Mouse (Mus musculus) frontal cortex, adult 2 months (tissue): ENCODE measurements around the gene Mapk8. TPM values are rescaled to one million over a fixed set of nuclear protein-coding genes. Genes with fewer than 3 reads are reported as not detected.
A peak's percentile ranks its signal among the peaks of the same experiment; 100 is the strongest.
"Not testable (repeated sequence)": the region's sequence is repeated elsewhere in the genome, so short reads cannot be mapped to it uniquely, and the experiment has no call there.

ENCODE experiments used
- DNase-seq, 2 experiments: peaks; one replicate each; pipeline ENCODE4 v3.0.0; 2022; ENCODE audit warnings: low spot score in 1 of 2; ENCODE audit errors: extremely low spot score in 1 of 2
- polyA plus RNA-seq: library from polyadenylated mRNA; depleted of rRNA; stranded (reverse); fragments of >200 nt; gene quantifications from 2 replicates; pipeline ENCODE4 v1.2.3, GENCODE M21; 2012; rRNA removed

Mapk8 gene
- 58.5 and 66.2 TPM in 2 replicates for polyA plus RNA-seq

GRCm38 (mm10) chr14:33447027-33447569, at the start of gene Mapk8:
Mapk8 (minus strand) TSS chr14:33447158.
- peak; percentile 88 to 95 for DNase-seq

- DNase-seq: no peak
Observed at GRCm38 (mm10) chr14:33495226-33495625, 48.3 kb upstream of the Mapk8 start.

GRCm38 (mm10) chr14:33487805-33488550, 41.0 kb upstream of the Mapk8 start:
- peak in 1 of 2 experiments; percentile 40 for DNase-seq

GRCm38 (mm10) chr14:33481991-33482390, 35.0 kb upstream of the Mapk8 start:
- DNase-seq: no peak

GRCm38 (mm10) chr14:33476094-33476760, 29.3 kb upstream of the Mapk8 start:
- peak in 1 of 2 experiments; percentile 59 for DNase-seq

GRCm38 (mm10) chr14:33474461-33474860, 27.5 kb upstream of the Mapk8 start:
- peak; percentile 61 to 81 for DNase-seq

- no peak for DNase-seq
Observed at GRCm38 (mm10) chr14:33471331-33471730, 24.4 kb upstream of the Mapk8 start, which contains the start of gene Frmpd2. Frmpd2 (plus strand) TSS chr14:33471696.

GRCm38 (mm10) chr14:33467766-33468165, 20.8 kb upstream of the Mapk8 start:
- no peak for DNase-seq

- DNase-seq: peak in 1 of 2 experiments; percentile 23
Observed at GRCm38 (mm10) chr14:33463658-33464057, 16.7 kb upstream of the Mapk8 start.

GRCm38 (mm10) chr14:33450331-33450730, 3.4 kb upstream of the Mapk8 start:
- DNase-seq: no peak

GRCm38 (mm10) chr14:33449296-33449840, 2.4 kb upstream of the Mapk8 start:
- DNase-seq: peak in 1 of 2 experiments; percentile 19

GRCm38 (mm10) chr14:33448276-33448675, 1.3 kb upstream of the Mapk8 start:
- no peak for DNase-seq

- peak in 1 of 2 experiments; percentile 58 for DNase-seq
Observed at GRCm38 (mm10) chr14:33446561-33447023, 366 bp downstream of the Mapk8 start.

- DNase-seq: no peak
Observed at GRCm38 (mm10) chr14:33445962-33446361, 996 bp downstream of the Mapk8 start.

GRCm38 (mm10) chr14:33443780-33444179, 3.2 kb downstream of the Mapk8 start:
- DNase-seq: no peak

- DNase-seq: not testable (repeated sequence)
Observed at GRCm38 (mm10) chr14:33432485-33432884, 14.5 kb downstream of the Mapk8 start.

- no peak for DNase-seq
Observed at GRCm38 (mm10) chr14:33424124-33424523, 22.8 kb downstream of the Mapk8 start.

GRCm38 (mm10) chr14:33423003-33423402, 24.0 kb downstream of the Mapk8 start:
- no peak for DNase-seq

- DNase-seq: no peak
Observed at GRCm38 (mm10) chr14:33418311-33418909, 28.5 kb downstream of the Mapk8 start.

- DNase-seq: no peak
Observed at GRCm38 (mm10) chr14:33415746-33416145, 31.2 kb downstream of the Mapk8 start.

GRCm38 (mm10) chr14:33402331-33402730, 44.6 kb downstream of the Mapk8 start:
- DNase-seq: peak in 1 of 2 experiments; percentile 15
